Mouse (Mus musculus): ENCODE measurements around the gene Cebpg. TPM values are rescaled to one million over a fixed set of nuclear protein-coding genes. Genes with fewer than 3 reads are reported as not detected.

Cebpg gene
- total RNA-seq, 1 experiment from 2014 or later, result 58.8 TPM

DNA sequence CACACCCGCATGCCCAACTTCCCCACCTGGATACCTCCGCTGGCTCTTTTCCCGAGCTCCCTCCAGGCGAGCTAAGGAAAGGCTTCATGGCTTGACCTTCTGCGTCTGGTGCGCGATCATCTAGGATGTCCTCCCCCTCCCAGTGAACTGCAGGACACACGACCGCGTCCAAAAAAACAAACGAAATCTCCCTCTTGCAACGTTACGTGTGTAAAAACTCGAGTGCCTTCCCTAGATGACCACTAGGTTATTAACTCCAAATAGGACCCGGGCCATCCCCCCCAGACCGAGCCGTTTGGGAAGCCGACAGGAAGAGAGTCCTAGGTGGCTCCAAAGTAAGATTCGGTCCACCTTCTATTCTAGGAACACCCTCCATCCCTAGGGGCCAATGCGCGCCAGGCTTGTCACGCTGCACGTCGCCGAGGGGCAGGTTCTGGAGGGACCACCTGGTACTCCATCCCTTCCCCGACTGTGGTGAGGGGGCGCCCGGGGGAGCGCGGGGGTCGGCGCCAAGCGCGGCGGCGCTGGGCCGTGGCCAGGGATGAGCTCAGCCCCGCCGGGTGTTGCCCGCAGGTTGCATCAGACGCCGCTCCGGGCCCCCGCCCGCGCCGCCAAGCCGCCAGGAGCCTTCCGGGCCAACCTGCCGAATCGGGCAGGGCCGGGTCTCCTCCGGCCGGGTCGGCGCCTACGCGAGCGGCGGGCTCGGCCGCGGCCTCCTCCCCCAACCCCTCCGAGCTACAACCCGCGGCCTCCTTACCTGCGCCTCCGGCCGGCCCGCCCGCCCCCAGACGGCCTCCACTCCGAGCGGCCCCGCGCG lies 546 bp downstream of the Cebpg start:
- peak; percentile 6 for ATAC-seq (ENCODE audit: extremely low read depth, insufficient number of reproducible peaks, low FRiP score, poor library complexity, severe bottlenecking)

DNA sequence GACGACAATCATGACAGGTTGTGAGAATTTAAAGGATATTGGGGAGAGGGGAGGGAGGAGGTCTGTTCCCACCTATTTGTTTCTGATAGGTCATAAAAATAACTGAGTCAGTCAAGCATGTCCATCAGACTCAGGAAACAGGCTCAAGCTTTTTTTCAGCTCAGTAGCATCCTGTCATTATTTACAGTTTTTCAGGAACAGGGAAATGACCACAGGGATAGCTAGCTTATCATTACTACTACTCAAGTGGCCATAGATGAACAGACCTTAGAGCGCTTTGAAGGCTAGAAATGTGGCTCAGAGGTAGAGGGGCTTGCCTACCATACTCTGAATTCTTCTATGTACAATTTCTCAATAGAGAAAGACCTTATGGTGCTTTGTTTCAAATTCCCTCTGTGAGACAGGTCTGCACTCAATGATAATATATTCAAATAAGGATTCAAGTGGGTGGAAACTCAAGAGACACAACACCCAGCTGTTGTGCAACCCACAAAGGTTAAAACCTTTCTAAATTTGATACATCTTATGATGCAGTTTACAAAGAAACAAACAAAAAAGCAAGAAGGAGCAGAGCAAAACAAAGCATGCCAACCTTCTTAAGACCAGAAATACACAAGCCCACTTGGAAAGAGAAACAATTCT lies 1.3 kb downstream of the Cebpg start:
- ATAC-seq (ENCODE audit: extremely low read depth, insufficient number of reproducible peaks, low FRiP score, poor library complexity, severe bottlenecking), result no peak

DNA sequence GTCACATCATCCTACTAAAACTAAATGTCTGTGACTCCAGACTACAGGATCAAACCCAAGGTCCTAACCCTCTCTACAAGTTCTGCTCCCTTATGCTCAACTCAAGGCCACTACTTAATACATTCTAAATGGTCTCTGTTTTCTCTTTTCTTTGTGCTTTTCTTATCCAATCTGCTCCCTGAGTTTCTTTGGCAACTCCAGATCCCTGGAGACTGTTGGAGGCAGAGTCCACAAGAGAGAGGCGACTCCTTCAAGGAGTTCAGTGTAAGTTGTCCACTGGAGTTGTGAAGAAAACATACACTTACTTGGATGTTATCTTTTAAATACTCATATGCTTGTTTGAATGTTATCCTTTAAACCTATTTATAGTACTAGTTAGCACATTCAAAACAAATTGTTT lies 2.1 kb downstream of the Cebpg start:
- no peak for ATAC-seq (ENCODE audit: extremely low read depth, insufficient number of reproducible peaks, low FRiP score, poor library complexity, severe bottlenecking)

- no peak for ATAC-seq (ENCODE audit: extremely low read depth, insufficient number of reproducible peaks, low FRiP score, poor library complexity, severe bottlenecking)
Observed at GRCm38 (mm10) chr7:35053161-35053560, 3.2 kb downstream of the Cebpg start.

DNA sequence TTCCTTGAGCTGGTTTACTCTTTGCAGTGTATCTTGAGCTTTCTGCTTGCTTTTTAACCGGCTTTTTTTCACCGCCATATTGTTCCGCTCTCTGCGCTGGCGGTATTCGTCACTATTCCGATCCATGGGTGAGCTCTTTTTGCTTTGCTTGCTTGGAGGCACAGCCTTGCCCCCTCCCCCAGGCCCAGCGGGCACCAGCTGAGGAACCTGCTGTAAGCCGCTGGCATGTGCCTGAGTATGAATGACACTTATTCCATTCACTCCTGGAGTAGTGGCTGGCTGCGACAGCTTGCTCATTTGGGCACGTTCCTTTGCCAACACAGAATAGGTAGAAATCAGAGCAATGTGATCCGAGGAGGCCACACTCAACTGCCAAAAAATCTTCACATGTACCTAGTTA lies 5.8 kb downstream of the Cebpg start:
- no peak for ATAC-seq (ENCODE audit: extremely low read depth, insufficient number of reproducible peaks, low FRiP score, poor library complexity, severe bottlenecking)

DNA sequence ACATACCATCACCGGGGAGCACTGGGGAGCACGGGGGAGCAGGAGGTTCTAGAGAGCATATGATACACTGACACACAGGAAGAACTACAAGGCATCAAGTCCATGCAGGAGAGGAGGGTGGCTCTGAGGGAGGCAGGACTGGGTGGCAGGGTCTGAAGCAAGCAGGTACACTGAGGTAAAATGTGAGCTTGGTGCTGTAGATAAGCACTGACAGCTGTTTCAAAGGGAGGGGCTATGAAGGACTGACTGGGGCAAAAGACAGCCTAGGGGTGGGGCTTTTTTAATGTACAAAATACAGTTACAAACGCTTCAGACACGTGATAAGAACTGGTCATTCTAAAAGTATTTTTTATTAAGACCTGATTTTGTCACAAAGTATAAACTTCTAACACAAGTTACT lies 10.3 kb downstream of the Cebpg start:
- ATAC-seq (ENCODE audit: extremely low read depth, insufficient number of reproducible peaks, low FRiP score, poor library complexity, severe bottlenecking), result no peak

GRCm38 (mm10) chr7:35044719-35045118 lies 11.7 kb downstream of the Cebpg start:
- ATAC-seq (ENCODE audit: extremely low read depth, insufficient number of reproducible peaks, low FRiP score, poor library complexity, severe bottlenecking), result no peak

GRCm38 (mm10) chr7:35043266-35043817 lies 13.0 kb downstream of the Cebpg start:
- ATAC-seq (ENCODE audit: extremely low read depth, insufficient number of reproducible peaks, low FRiP score, poor library complexity, severe bottlenecking), result no peak

DNA sequence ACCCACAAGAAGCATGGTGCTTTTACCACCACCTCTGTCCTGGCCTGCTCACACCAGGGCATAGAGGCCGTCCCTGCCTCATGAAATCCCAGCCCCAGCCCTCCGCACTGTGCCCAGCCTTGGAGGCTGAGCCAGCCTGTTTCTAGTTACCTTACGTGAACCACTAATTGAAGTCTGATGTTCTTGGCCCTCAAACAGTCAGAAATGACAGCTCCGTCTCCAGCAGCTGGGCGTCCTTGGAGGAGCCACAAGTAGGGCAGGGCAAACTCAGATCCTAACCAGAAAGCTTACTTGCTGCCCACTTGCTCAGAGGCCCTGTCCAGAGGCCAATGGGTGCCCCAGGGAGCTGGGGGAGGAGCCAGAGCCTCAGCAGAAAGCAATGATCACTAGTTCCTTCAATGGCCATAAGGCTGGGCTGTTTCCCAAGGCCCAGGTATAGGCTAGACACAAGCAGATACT lies 13.6 kb downstream of the Cebpg start:
- ATAC-seq (ENCODE audit: extremely low read depth, insufficient number of reproducible peaks, low FRiP score, poor library complexity, severe bottlenecking), result no peak

- ATAC-seq (ENCODE audit: extremely low read depth, insufficient number of reproducible peaks, low FRiP score, poor library complexity, severe bottlenecking), result no peak
Observed at GRCm38 (mm10) chr7:35042209-35042554, 14.2 kb downstream of the Cebpg start.

GRCm38 (mm10) chr7:35041286-35042208 lies 14.8 kb downstream of the Cebpg start:
- no peak for ATAC-seq (ENCODE audit: extremely low read depth, insufficient number of reproducible peaks, low FRiP score, poor library complexity, severe bottlenecking)

GRCm38 (mm10) chr7:35040176-35040972 lies 16.0 kb downstream of the Cebpg start:
- ATAC-seq (ENCODE audit: extremely low read depth, insufficient number of reproducible peaks, low FRiP score, poor library complexity, severe bottlenecking), result no peak

DNA sequence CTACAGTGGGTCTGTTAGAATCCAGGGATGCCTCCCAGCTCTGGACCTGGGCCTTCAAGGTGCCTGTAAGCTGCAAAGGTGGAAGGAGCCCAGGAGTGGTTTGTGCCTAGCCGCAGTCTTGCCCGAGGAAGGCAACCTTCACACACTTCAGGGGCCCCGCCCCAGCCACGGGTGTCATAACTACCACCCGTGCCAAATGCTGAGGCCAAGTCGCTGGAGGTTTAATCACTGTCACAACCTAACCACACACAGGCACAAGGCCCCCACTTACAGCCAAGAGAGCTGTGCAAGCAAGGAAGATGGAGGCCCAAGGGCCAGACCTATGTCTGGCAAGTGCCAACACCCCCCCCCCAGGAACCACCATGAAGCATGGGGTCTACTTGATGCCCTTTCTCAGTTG lies 19.0 kb downstream of the Cebpg start:
- ATAC-seq (ENCODE audit: extremely low read depth, insufficient number of reproducible peaks, low FRiP score, poor library complexity, severe bottlenecking), result no peak

GRCm38 (mm10) chr7:35036266-35036731 lies 20.1 kb downstream of the Cebpg start:
- ATAC-seq (ENCODE audit: extremely low read depth, insufficient number of reproducible peaks, low FRiP score, poor library complexity, severe bottlenecking), result no peak

DNA sequence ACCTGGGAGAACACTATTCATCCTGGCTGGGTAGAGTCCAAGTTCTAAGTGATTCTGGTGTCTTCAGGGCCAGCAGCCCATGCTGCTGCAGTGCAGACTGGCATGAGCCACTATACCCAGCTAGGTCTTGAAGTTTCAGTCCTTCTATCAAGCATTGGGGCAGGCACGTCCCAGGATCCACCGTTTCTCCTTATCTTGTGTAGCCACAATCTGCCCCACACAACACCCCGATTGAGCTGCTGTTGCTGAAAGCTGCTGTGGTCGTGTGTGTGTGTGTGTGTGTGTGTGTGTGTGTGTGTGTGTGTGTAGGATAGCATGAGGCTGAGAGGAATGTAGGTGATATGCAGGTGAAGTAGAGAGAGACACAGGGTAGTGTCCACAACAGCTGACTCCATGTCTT lies 20.8 kb downstream of the Cebpg start:
- ATAC-seq (ENCODE audit: extremely low read depth, insufficient number of reproducible peaks, low FRiP score, poor library complexity, severe bottlenecking), result no peak

DNA sequence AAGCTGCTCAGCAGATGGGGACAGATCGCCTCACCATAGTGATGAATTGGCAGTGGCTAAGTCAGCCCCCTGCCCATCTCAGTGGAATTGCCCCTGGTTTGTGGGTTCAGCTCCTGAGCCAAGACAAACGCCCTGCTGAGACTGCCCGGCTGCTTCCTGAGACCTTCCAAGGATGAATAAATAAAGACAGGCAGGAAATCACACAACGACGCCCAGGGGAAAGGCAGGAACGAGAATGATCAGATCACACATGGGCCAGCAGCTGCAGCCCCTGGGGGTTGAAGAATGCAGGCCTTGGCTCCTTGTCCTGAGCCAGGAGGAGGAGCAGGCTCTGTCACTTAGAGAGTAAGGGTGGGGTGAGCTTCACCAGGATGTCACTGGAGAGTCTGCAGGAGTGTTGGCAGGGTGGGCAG lies 21.2 kb downstream of the Cebpg start:
- no peak for ATAC-seq (ENCODE audit: extremely low read depth, insufficient number of reproducible peaks, low FRiP score, poor library complexity, severe bottlenecking)

DNA sequence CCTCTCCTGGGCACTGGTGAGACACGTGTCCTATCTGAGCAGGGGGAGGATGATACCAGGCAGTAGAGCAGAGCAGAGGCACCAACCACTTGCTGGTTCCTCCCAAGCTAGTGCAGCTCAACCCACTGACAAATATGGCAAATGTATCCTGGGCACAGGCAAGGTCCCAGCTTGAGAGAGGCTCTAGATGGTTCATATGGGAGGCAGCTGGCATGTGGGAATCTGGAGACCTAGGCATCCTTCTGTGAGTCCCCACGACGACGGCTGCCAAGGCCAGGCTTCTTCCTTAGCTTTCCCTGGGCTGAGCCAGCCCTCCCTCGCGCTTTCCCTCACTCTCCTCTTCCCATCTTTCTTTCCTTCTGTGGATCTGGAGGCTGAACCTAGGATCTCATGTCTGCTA lies 25.8 kb downstream of the Cebpg start:
- ATAC-seq (ENCODE audit: extremely low read depth, insufficient number of reproducible peaks, low FRiP score, poor library complexity, severe bottlenecking), result no peak

- ATAC-seq (ENCODE audit: extremely low read depth, insufficient number of reproducible peaks, low FRiP score, poor library complexity, severe bottlenecking), result no peak
Observed at GRCm38 (mm10) chr7:35029648-35030047, 26.7 kb downstream of the Cebpg start.

Measured in neutrophil, adult 5-6 weeks (primary cell).